In the genomic region with DNA sequence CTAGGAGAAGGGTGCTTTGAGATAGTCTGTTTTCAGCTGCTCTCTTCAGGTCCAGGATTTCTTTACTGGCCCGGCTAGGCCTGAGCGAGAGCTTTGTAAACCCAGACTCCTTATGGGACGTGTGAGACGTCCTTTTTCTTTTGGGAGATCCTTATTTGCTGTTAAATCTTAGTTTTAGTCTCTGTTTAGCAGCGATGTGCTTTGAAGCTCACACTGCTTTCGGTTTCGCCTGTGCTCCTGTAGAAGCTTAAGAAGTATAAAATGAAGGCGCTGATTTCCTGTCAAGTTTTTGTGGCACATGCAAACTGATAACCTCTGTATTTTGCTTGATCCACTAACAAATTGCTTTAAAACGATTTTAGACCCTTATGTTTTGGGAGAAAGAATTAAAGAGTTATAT, we compare ENCODE assay signal across 8 mouse cellular contexts. TPM values are rescaled to one million over a fixed set of nuclear protein-coding genes. Genes with fewer than 3 reads are reported as not detected.
A peak's percentile ranks its signal among the peaks of the same experiment; 100 is the strongest.
DNase-seq lines count a peak whose midpoint lies in the region; ATAC-seq and TF ChIP-seq lines count a peak whose summit lies in the region.

No protein-coding gene starts in this region.

- peaks cover 8% of the 10 kb centered on the region for H3K4me1 ChIP-seq in kidney, embryonic 16.5 days (ENCODE audit: insufficient read depth, low read length)
- H3K4me1 ChIP-seq in bone marrow, adult 2 months (ENCODE audit: control insufficient read depth, insufficient read depth, low read length) = no peaks in the 10 kb centered on the region; the same call in 1 of the 2 replicates

- H3ac ChIP-seq in myocyte (ENCODE audit: control insufficient read depth, insufficient read length) = peak overlapping the region; percentile 85

- no peak for ATAC-seq in kidney, embryonic 16.5 days (ENCODE audit: low FRiP score, low TSS enrichment)
- peak; percentile 53 for ATAC-seq in inflammation-experienced regulatory T-cells, adult 6 months

- H3K36me3 ChIP-seq in kidney, embryonic 16.5 days (ENCODE audit: insufficient read depth, low read length) = peaks cover 17% of the 10 kb centered on the region
- H3K36me3 ChIP-seq in myocyte (ENCODE audit: control insufficient read depth, insufficient read depth) = peaks cover 42% of the 10 kb centered on the region

- H3K9ac ChIP-seq in kidney, embryonic 16.5 days (replicated peaks; ENCODE audit: low read length) = peak overlapping the region; percentile 84

- H3K27ac ChIP-seq in kidney, embryonic 16.5 days (ENCODE audit: low read length) = peak overlapping the region; percentile 71
- H3K27ac ChIP-seq in bone marrow, adult 2 months (ENCODE audit: control insufficient read depth, insufficient read depth, low read depth, low read length, poor library complexity) = peak overlapping the region; percentile 49

- no peaks in the 10 kb centered on the region for H3K27me3 ChIP-seq in kidney, embryonic 16.5 days (ENCODE audit: insufficient read depth, low read length)
- no peaks in the 10 kb centered on the region for H3K27me3 ChIP-seq in myocyte (ENCODE audit: control insufficient read depth, insufficient read depth, insufficient read length)

- H3K9me3 ChIP-seq in kidney, embryonic 16.5 days (ENCODE audit: low read length) = no peaks in the 10 kb centered on the region

- H3K79me2 ChIP-seq in myocyte (ENCODE audit: control insufficient read depth, insufficient read depth) = peaks cover 53% of the 10 kb centered on the region

- no peak for DNase-seq in kidney, adult 9 months
- no peak for DNase-seq in frontal cortex, postnatal 14 days (ENCODE audit: low spot score in 2 of 2)
- DNase-seq in retina, embryonic 14.5 days (ENCODE audit: low spot score) = no peak
- DNase-seq in c-Kit-positive CD71-positive TER-119-positive erythroid progenitor cells, embryonic 14.5 days (ENCODE audit: low spot score) = no peak

- no peak for TF ChIP-seq CTCF in bone marrow, adult 2 months (IDR thresholded peaks at IDR 0.05; ENCODE audit: control insufficient read depth, insufficient read depth, low read length)

- no peak for TF ChIP-seq POLR2A in bone marrow, adult 2 months (IDR thresholded peaks at IDR 0.05; ENCODE audit: borderline replicate concordance, control insufficient read depth, low read depth, low read length)
- no peak for TF ChIP-seq POLR2A in myocyte (IDR thresholded peaks at IDR 0.05; ENCODE audit: insufficient read length, low read depth)

- peak overlapping the region; percentile 96 for H3K4me3 ChIP-seq in kidney, embryonic 16.5 days (ENCODE audit: low read length)
- H3K4me3 ChIP-seq in bone marrow, adult 2 months (replicated peaks; ENCODE audit: control insufficient read depth, low read depth, low read length) = peak overlapping the region; percentile 99
- peak overlapping the region; percentile 80 for H3K4me3 ChIP-seq in myocyte

- H3K4me2 ChIP-seq in kidney, embryonic 16.5 days (replicated peaks; ENCODE audit: low read depth, low read length) = peak overlapping the region; percentile 65
- peak overlapping the region; percentile 64 for H3K4me2 ChIP-seq in myocyte (ENCODE audit: low read depth)

- WGBS in kidney, embryonic 16.5 days = under 1% methylated on average over 9 of the region's 9 CpGs
- under 1% methylated on average over 9 of the region's 9 CpGs for WGBS in bone marrow, adult 2 months

TF ChIP-seq in myocyte, 11 proteins besides CTCF, POLR2A, EP300 and RAD21:
- TF ChIP-seq MYOD1 (IDR thresholded peaks at IDR 0.05; ENCODE audit: control insufficient read depth in 1 of 3, insufficient read length in 2 of 3, low read depth in 2 of 3) = no peak
- TF ChIP-seq SRF (IDR thresholded peaks at IDR 0.05; ENCODE audit: control insufficient read depth, insufficient read length, low read depth) = no peak

RNA-seq across cellular contexts. Expression of gene Psma2, which starts 0.5 kb away (rescaled TPM):
- 192 and 210 TPM in 2 replicates for polyA plus RNA-seq in kidney, embryonic 16.5 days (2015; fragmentation: Nextera tagmentation; extraction: Ambion mirVana)
- polyA plus RNA-seq in bone marrow, adult 2 months (2011; ENCODE audit: insufficient read depth, insufficient read length, low replicate concordance, missing spikeins) = 28.8 and 42.1 TPM in 2 replicates
- polyA plus RNA-seq in inflammation-experienced regulatory T-cells, adult 6 months (2017; shearing (Covaris generic)) = 100 to 1,000 TPM; 172 to 236 (median 177) TPM
- polyA plus RNA-seq in myocyte (2012; fragmentation: generic; extraction: Trizol) = 85.8 TPM

RNA-seq across cellular contexts. Expression of gene Mrpl32, which starts 0.6 kb away (rescaled TPM):
- polyA plus RNA-seq in kidney, embryonic 16.5 days (2015; fragmentation: Nextera tagmentation; extraction: Ambion mirVana) = 107 and 108 TPM in 2 replicates
- polyA plus RNA-seq in bone marrow, adult 2 months (2011; ENCODE audit: insufficient read depth, insufficient read length, low replicate concordance, missing spikeins) = 23.4 and 39.2 TPM in 2 replicates
- polyA plus RNA-seq in inflammation-experienced regulatory T-cells, adult 6 months (2017; shearing (Covaris generic)) = 100 to 1,000 TPM; 110 to 146 (median 130) TPM
- polyA plus RNA-seq in myocyte (2012; fragmentation: generic; extraction: Trizol) = 34.8 TPM

RNA-seq across cellular contexts. Expression of gene AW209491, which starts 16.4 kb away (rescaled TPM):
- 28.0 and 28.9 TPM in 2 replicates for polyA plus RNA-seq in kidney, embryonic 16.5 days (2015; fragmentation: Nextera tagmentation; extraction: Ambion mirVana)
- polyA plus RNA-seq in bone marrow, adult 2 months (2011; ENCODE audit: insufficient read depth, insufficient read length, low replicate concordance, missing spikeins) = 1.1 and 6.7 TPM in 2 replicates
- polyA plus RNA-seq in inflammation-experienced regulatory T-cells, adult 6 months (2017; shearing (Covaris generic)) = 10 to 100 TPM; 16.4 to 25.4 (median 24.1) TPM
- polyA plus RNA-seq in myocyte (2012; fragmentation: generic; extraction: Trizol) = 10.7 TPM
